Mouse (Mus musculus) liver, postnatal 0 days (tissue): ENCODE measurements around the gene Galnt18.

ENCODE experiments used
- CTCF ChIP-seq: sonication (generic); IDR thresholded peaks from 2 replicates; pipeline ENCODE4 v1.5.1; 2016; ENCODE audit warnings: antibody characterized with exemption, low read depth
- EP300 ChIP-seq: IDR thresholded peaks from 2 replicates; pipeline ENCODE4 v1.6.1; 2016; ENCODE audit warnings: antibody characterized with exemption, low read depth, mild to moderate bottlenecking

- TF ChIP-seq CTCF (no peak), EP300 (no peak)
Measured at GRCm38 (mm10) chr7:111575096-111575495, 204.7 kb downstream of the Galnt18 start.
